Mouse (Mus musculus) left cerebral cortex, adult 9 months (tissue): ENCODE data around the gene Zfp42.

Source experiments
- DNase-seq, 2 experiments: peaks; one replicate each; pipeline ENCODE4 v3.0.0; 2022; ENCODE audit warnings: low spot score in 2 of 2

Gene Zfp42

DNA sequence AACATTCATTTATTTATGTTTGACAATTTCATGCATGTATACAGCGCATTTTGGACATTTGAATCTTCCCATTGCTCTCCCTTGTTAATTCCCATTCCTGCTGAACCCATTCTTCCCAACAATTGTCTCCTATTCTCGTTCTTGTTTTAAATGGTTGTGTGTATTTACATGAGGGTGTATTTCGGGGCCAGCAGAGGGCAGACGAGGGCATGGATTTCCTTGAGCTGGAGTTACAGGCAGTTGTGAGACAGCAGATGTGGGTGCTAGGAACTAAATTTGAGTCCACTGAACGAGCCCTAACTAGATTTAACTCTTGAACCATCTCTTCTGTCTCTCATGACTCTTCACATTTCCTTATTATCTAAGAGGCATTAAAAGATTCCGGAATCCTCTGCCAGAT lies 55.1 kb downstream of the Zfp42 start:
- DNase-seq = no peak

DNA sequence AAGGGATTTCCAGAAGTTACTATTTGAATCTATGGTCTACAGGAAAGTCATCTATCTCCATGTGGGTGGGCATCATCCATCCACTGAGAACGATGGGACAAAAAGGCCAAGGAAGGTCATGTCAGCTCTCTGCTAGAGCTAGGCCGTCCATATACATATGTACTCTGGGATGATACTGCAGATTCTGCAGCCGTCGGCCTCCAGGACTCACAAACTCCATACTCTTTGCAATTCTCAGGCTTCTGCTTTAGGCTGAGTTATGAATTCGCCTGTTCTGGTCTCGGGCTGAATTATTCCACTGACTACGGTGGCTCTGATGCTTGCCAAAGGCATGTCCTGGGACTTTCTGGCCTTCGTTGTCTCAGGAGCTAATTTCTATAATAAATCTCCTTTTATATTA lies 58.1 kb downstream of the Zfp42 start:
- no peak for DNase-seq
